Mouse (Mus musculus) left cerebral cortex, adult 11 months (tissue): ENCODE measurements at regions not wholly inside any gene's neighbourhood (a gene's known extent, or its start where the extent isn't known, plus 50 kb on each side); places are given as distances from the start of the nearest gene placed in this dataset.

ENCODE experiments used
- DNase-seq: peaks from one replicate; pipeline ENCODE4 v3.0.0; 2022; ENCODE audit warnings: low spot score

- DNase-seq: no peak
Observed at GRCm38 (mm10) chr14:17347286-17347685, 312.8 kb upstream of the Thrb start.

- DNase-seq: no peak
Observed at GRCm38 (mm10) chr14:17352324-17353037, 307.6 kb upstream of the Thrb start.

- DNase-seq: no peak
Observed at GRCm38 (mm10) chr14:17361910-17362309, 298.2 kb upstream of the Thrb start.

GRCm38 (mm10) chr14:17402751-17403479, 257.1 kb upstream of the Thrb start:
- no peak for DNase-seq

- DNase-seq: no peak
Observed at GRCm38 (mm10) chr14:17405551-17406336, 254.3 kb upstream of the Thrb start.

GRCm38 (mm10) chr14:17406879-17407278, 253.2 kb upstream of the Thrb start:
- DNase-seq: no peak

GRCm38 (mm10) chr14:17408343-17408742, 251.7 kb upstream of the Thrb start:
- no peak for DNase-seq

GRCm38 (mm10) chr14:17408813-17409212, 251.2 kb upstream of the Thrb start:
- no peak for DNase-seq

GRCm38 (mm10) chr14:17409497-17409896, 250.6 kb upstream of the Thrb start:
- no peak for DNase-seq

- DNase-seq: no peak
Observed at GRCm38 (mm10) chr14:17410752-17411151, 249.3 kb upstream of the Thrb start.

- DNase-seq: no peak
Observed at GRCm38 (mm10) chr14:17411299-17411698, 248.8 kb upstream of the Thrb start.

GRCm38 (mm10) chr14:17414246-17414888, 245.7 kb upstream of the Thrb start:
- DNase-seq: no peak

- no peak for DNase-seq
Observed at GRCm38 (mm10) chr14:17427751-17428150, 232.3 kb upstream of the Thrb start.

GRCm38 (mm10) chr14:17429157-17429556, 230.9 kb upstream of the Thrb start:
- no peak for DNase-seq

GRCm38 (mm10) chr14:17433346-17433745, 226.7 kb upstream of the Thrb start:
- DNase-seq: peak; percentile 10

- DNase-seq: no peak
Observed at GRCm38 (mm10) chr14:17457946-17458345, 202.1 kb upstream of the Thrb start.

GRCm38 (mm10) chr14:17478963-17479362, 181.1 kb upstream of the Thrb start:
- no peak for DNase-seq

GRCm38 (mm10) chr14:17484866-17485265, 175.2 kb upstream of the Thrb start:
- DNase-seq: no peak

GRCm38 (mm10) chr14:17513756-17514155, 146.3 kb upstream of the Thrb start:
- DNase-seq: peak; percentile 14

- no peak for DNase-seq
Observed at GRCm38 (mm10) chr14:17522696-17523095, 137.4 kb upstream of the Thrb start.

GRCm38 (mm10) chr14:17523916-17524315, 136.1 kb upstream of the Thrb start:
- DNase-seq: peak; percentile 7

GRCm38 (mm10) chr14:17539322-17539721, 120.7 kb upstream of the Thrb start:
- DNase-seq: no peak
